Mouse (Mus musculus): ENCODE measurements around the gene Rad23a.

- no peak for TF ChIP-seq CTCF (IDR thresholded peaks at IDR 0.05; ENCODE audit: low read depth, low read length)
- no peak for TF ChIP-seq POLR2A (IDR thresholded peaks at IDR 0.05; ENCODE audit: extremely low read depth, insufficient read depth, low read length)
Observed at GRCm38 (mm10) chr8:84871376-84872308, 31.2 kb upstream of the Rad23a start, which contains the start of gene Syce2.
